Mouse (Mus musculus) lung, postnatal 4 days (tissue): Measurements from ENCODE around the gene Gfm1.

ENCODE experiments used
- DNase-seq, 2 experiments: peaks; one replicate each; pipeline ENCODE4 v3.0.0; 2021

The Gfm1 gene

DNA sequence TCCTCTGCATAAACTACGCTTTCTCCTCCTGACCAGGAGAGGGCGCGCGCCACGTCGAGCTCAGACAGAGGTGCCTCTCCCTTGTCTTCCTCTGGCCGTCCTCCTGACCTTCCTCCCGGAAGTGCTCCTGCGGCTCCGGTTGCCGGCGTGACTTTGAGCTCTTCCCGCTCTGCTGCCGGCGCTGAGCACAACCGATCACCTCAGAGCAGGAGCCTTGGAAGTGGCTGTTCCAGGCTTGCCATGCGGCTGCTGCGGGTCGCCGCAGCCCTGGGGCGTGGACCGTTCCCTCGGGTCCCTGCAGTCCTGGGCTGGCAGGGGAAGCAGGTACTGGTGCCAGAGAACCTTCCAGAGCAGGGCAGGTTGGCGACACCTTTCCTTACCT is at the start of gene Gfm1:
Gene Gfm1 (plus strand): TSS at position 98 of the 382 bp plus-strand sequence.
- DNase-seq = peak; percentile 90 to 91

DNA sequence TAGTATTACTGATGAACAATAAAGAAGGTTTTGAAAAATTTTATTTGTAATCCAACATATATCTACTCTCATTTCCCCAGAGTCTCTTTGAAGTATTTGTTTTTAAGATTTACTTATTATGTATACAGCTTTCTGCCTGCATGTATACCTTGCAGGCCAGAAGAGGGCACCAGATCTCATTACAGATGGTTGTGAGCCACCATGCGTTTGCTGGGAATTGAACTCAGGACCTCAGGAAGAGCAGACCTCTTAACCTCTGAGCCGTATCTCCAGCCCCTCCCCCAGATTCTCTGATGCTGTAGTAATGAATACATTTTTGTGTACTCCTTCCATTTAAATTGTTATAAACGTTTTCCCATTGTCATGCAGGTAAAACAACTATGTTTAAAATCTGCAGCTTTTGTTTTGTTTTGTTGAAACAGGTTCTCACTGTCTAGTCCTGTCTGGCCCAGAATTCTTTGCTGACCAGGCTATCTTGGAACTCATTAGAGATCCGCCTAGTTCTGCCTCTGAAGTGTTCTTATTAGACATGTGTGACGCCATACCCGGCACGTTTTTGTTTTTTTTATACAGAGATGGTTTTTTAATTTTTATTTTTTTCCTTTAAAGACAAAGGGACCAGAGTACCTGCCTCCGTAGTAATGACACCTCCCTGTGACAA is 428 bp upstream of the Gfm1 start:
- DNase-seq = no peak

DNA sequence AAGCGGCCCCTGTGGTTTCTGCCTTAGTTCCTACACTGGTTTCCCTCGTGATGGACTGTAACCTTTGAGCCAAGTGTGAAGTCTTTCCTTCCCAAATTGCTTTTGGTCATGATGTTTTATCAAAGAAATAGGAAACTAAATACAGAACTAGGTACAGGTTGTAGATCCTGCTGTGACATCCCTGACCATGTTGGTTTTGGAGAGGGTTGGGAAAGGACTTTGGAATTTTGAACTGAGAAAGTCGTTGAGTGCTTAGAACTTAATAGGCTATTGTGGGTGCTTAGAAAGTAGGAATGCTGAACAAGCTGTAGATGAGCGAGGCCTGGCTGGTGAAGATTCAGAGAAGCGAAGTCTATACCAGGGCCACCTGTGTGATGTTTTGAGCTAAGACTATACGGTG is 4.1 kb downstream of the Gfm1 start:
- no peak for DNase-seq

DNA sequence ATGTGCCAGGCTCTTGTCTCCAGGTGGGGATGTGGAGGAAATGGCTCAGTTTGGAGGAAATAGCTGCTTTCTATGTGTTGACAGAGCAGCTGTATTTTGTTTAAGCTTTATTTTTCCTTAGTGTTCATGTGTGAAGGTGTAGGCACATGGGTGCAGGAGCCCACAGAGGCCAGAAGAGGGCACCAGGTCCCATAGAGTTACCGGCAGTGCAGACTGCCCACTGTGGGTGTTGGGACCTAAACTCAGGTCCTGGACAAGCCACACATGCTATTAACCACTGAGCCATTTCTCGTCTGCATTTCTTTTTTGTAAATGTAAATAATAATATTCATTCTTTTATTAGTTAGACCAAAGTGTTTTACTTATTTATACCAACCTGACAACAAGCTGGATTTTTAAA is 17.2 kb downstream of the Gfm1 start:
- DNase-seq = peak in 1 of 2 experiments; percentile 19

DNA sequence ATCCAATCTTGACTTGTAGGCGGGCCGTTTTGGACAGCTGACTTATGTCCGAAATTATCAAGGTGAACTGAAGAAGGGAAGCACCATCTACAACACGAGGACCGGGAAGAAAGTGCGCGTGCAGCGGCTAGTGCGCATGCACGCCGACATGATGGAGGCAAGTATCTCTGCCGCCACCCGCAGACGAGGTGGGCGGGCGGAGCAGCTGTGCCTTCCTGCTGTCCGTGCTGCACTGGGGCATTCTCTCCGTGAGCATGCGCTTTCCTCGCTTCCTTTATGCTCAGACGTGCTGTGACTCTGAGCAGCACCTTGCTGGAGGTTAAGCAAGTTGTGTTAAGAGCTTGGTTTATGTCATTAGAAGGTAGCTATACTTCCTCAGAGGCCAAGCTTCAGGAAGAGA is 19.8 kb downstream of the Gfm1 start:
- peak; percentile 24 to 60 for DNase-seq

DNA sequence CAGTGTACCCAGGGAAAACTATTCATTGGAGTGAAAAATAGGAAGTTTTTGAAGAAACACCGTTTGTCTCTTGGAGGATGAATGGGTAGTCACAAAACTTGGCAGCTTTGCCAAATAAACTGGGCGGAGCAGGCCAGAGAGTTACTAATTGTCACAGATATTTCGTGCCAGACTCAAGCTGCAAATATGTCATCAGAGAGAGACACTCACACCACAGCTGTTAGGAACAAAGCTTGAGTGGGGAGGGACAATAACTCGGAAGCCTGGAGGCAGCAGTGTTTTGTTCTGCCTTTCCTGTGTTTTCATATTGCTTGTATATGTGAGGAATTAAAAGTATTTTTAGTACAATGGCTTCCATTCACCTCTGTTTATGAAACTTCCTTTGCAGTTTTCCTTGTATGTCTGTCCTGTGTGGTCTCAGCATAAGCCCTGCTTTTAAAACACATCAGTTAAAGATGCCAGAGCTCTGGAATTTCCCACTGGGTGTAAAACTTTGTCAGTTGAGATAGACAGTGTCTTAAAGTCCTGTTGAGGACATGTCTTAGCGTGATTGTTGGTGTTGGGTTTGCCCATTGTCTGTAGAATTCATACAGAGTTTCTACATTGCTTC is 20.8 kb downstream of the Gfm1 start:
- peak; percentile 49 to 56 for DNase-seq

DNA sequence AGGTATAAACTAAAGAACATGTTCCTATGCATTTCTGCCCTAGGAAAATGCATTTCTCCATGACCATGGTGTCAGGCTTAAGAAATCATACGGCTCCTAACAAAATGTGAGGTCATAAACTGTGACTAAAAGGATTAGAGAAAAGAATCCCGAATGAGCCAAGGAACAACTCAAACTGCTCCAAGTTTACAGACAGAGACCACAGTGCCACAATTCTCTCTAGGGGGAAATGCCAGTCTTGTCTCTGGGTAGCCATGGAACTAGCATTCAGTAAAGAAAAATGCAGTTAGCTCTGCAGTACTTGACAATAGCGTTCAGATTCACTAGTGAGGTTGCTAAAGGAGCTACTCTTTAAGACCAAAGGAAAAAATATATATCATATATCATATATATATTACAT is 30.0 kb downstream of the Gfm1 start:
- no peak for DNase-seq

DNA sequence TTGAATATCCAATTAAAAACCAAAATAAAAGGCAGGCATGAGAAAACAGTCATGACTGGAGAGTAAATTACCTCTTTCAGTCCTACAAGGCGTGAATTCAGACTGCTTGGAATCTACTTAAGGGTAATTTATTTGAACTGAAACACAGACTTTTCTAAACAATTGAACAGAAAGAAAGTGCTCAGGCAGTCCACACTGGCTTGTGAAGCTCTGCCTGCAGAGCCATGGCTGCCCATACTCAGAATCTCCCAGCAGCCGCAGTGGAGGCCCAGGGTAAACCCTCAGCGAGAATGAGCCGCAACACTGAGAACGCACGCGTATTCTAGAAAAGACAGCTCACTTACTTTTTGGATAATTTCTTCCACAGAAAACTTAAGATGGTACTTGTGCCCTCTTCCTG is 32.1 kb downstream of the Gfm1 start:
- no peak for DNase-seq

DNA sequence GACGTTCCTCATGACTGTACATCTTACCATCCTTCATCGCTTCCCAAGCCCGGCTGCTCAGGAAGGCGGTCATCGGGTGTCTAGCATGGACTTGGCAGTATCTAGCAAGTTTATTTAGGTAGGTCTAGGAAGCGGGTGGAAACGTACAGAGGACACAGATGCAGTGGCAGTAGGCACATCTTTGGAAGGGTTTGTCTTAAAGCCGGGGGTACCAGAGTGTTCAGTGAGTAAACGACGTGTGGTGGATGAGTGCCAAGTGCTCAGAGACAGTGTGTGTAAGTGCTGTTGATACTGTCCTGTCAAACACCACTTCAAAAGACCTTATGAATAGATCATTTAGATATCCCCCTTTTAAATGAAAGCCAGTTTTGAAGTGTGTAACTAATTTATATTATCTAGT is 32.7 kb downstream of the Gfm1 start:
- DNase-seq = peak; percentile 8 to 29

DNA sequence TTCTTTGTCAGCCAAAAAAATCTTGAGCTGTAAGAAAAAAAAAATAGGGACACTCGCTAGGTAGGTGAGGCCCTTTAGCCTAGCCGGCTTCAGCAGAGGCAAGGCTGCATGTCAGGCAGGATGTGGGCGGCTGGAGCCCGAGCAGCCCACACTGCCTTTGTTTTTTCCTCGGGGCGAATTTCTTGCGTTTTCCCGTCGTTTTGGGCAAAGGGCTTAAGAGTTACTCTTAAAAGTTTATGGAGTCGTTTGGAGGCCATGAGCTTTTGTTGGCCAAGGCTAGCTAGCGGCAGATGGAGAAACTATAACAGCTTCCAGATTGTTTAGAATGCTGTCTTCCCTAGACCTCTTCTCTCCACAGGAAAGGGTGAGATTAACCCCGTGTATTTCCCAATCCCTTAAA is 33.1 kb downstream of the Gfm1 start:
- no peak for DNase-seq

DNA sequence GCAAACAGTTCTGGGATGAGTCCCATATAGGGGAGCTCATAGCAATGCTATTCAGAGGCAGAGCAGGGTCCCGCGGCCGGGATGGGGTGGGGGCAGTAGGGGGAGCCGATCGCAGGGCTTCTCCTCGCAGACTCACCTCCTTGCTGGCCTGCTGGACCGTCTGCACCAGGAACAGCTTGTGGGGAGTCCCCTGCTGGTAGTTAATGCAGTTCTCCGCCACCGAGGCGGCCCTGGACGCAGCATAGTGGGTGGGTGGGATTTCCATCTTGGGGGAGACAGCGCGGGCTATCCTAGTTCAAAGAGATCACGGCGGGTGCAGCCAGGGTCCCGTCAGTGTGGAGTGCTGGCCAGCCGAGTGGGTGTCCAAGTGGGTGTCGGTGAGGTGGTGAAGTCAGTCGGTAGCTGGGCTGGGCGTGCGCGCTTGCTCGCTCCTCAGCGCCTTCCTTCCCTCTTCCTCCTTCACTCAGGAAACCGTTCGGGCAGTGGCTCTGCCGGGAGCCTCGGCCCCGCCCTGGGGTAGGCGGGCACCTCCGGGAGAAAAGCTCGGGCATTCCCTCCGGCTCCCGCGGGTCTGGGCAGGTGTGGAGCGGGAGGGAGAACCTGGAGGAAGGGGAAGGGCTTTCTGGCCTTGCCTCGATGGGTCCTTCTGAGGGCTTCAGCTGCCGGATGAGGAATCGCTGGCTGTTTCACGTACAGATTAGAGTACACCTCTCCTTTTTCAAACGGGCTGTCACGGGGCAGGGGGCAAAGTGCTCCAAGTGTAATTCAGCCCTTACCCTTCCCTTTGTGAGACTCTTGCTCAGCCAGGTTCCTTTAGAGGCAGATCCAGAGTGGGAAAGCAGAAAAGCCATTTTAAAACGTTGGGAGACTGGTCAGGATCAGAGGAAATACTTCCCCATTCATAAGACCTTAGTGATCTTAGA is 33.8 kb downstream of the Gfm1 start, which contains the start of gene Lxn:
Gene Lxn (minus strand): TSS at position 477 of the 923 bp plus-strand sequence.
- DNase-seq = peak; percentile 80 to 87

DNA sequence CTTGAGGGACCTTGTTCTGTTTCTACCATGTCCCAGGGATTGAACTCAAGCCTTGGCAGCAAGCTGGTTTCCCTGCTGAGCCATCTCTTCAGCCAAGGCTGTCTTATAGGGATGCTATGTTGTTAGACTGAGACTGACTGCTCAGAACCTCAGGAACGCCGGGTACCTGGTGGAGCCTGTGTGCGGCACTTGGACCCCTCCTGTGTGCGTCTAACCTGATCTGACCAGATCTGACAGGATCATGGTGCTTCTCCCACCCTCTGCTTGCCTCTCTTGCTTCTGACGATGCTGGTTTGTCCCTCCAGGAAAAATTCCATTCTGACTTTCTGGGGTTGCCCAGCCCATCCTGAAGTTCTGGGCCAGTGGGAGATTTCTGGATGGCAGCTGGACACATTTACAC is 36.7 kb downstream of the Gfm1 start:
- DNase-seq = no peak

DNA sequence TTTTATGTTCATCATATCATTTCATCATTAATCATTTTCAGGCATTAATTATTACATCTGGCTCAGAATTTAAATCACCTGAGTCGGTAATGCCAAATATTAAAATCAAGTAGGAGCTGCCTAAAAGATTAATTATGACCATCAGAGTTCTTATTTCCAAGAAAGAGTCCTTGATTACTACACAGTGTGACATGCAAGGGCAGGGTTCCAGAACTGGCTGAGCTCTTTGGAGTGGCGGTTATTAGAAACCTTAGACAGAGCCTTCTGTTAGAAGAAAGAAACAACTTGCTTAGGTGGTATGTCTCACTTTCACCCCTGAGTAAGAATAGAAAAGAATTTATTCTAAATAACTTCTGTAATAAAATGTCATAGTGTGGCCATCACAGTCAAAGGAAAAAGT is 37.4 kb downstream of the Gfm1 start:
- no peak for DNase-seq

DNA sequence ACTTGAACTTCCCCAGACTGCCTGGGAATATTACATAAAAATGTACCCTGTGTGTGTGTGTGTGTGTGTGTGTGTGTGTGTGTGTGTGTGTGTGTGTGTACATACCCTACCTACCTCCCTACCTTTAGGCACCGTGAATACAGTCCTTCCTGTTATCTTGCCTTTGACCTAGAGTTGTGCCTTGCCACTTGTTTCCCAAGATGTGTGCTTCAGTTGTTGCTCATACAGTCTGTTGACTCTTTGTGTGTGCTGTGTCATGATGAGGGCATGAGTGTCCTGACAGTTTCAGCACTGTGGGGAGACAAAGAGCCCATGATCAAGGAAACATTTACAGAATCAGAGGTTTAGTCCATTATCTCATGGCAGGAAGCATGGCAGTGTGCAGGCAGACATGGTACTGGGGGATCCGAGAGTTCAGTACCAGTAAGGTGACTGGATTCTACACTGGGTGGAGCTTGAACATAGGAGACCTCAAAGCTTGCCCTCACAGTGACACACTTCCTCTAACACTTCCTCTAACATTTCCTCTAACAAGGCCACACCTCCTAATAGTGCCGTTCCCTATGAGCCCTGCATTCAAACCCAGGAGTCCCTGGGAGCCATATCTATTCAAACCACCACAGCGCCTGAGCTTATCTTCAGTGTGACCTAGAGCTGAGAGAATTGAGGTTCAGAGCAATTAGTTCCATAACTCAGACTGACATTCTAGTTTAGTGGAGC is 41.7 kb downstream of the Gfm1 start:
- no peak for DNase-seq

DNA sequence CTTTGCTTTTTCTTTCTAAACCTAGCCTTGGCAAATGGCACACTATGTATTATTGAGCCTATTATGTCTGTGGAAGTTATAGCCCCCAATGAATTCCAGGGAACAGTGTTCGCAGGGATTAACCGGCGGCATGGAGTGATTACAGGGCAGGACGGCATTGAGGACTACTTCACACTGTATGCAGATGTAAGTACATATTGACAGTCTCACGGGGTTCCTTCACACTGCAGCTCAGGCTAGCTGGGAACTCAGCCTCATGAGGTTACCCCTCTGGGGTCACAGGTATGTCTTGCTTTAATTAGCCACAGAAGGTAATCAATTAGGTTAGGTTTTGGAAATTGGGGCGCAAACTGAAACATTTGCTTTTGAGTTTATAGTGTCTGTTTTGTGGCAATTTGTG is 43.5 kb downstream of the Gfm1 start:
- no peak for DNase-seq

DNA sequence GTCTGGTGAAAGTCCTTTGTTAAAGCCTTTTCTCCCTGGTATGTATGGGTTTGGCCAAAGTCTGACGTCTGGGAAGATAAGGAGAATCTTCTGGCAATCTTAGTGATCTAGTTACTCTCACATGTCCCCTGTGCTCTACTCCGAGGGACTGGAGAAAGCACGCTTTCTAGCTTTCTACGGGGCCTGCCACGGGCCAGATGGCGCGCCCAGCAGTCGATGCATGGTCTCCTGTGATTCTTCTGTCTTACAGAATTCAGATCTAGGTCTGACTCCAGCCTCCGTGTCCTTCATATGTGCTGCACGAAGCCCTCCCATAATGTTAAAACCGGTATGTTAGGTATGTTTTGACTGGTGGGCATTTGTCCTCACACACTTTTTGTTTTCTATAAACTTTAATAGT is 49.9 kb downstream of the Gfm1 start:
- no peak for DNase-seq

DNA sequence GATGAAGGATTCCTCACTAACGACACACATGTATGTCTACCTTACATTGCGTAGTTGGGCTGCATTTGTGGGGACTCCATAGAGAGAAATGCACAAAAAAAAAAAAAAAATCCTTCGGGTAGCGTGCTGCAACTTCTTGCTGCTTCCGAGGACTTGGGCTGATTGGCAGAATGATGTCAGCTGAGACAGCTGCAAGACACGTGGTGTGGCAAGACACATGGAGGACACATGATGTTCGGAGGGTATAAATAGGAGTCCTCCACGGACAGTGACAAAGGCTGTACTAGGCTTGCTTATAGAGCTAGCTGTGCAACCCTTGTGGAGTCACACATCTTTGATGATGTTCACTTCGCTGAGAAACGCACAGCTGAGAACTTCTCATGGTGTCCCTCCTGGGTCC is 52.5 kb downstream of the Gfm1 start:
- DNase-seq = no peak

DNA sequence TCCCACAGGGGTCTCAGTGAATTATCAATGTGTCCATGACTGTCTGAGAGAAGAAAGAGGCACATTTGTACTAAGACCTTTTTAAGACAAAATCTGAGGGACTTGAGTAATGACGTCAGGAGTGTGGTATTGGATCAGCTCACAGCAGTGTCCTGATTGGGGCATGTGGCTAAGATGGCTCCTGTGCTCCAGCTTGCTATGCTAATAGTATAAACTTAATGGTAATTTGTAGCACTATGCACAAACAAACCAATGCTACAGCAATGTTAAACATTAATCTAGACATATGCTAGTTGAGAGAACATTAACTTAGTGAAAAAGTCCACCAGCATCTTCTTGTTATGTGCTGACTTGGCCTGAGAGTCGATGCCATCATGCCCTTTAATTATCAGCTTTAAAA is 55.3 kb downstream of the Gfm1 start:
- DNase-seq = no peak

DNA sequence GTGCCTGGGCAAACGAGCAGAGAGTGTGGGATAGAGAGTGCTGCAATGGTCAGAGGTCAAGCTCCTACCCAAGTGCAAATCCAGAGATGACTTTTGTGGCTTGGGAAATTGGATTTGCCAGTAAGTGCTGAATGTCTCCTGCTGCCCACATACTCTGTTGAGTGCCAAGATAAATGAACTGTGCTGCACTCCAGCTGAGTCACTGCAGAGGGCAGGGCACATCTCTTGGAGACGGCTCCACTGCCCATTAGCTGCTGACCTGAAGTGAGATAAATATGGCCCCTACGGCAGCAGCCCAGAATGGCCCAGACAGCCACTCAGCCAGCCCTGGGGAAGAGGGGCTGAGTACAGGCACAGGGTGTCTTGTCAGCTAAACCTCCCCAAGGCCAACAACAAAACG is 60.3 kb downstream of the Gfm1 start:
- DNase-seq = no peak

DNA sequence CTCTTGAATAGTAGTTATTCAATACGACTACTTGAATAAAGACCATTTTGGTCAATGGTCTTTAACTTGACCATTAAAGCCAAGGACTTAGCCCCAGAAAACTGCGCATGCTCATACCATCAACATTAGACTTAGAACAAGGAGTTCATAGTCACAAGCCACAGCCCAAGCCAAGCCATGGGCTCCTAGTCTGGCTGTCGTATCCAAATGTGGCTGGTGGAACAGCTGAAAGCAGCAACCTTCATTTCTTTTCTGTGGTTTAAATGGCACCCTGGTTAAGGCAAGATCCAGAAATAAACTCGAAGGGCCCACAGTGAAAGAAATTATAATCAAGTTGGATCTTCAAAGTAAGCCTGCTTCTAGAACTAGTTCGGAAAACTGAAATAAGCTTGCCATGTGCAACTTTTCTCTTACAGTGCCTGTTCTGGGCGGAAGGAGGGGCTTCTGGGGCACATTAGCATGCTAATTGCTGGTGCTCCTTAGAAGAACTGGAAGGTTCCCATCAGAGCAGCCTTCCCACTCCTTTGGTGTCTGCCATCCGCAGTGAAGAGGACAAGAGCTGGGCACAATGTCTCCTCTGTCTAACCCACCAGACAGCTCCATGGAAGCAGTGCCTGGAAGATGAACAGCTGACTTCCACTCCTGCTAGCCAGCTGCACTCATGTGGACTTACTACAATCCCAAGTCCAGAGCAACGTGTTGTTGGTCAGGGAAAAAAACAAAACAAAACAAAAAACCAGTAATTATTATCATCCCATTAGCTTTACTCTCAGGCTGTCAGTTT is 62.4 kb downstream of the Gfm1 start:
- no peak for DNase-seq

DNA sequence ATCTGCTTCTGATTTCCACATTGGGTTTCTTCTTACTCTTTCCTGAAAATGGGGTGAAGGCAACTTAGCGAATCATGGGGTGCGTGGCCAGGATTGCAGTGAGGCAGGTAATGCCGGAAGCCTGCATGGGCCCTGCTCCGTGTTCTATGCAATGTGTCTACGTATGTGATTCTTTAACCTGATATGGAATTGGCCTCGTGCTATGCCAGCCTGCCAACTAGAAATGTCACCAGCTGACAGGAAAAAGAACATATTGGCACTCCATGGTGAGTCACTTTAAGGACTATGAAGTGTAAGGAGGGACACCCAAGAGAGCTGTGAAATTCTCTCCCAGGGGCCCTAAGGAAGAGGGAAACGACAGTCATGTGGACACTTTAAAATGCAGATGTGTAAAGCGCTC is 63.2 kb downstream of the Gfm1 start:
- no peak for DNase-seq

DNA sequence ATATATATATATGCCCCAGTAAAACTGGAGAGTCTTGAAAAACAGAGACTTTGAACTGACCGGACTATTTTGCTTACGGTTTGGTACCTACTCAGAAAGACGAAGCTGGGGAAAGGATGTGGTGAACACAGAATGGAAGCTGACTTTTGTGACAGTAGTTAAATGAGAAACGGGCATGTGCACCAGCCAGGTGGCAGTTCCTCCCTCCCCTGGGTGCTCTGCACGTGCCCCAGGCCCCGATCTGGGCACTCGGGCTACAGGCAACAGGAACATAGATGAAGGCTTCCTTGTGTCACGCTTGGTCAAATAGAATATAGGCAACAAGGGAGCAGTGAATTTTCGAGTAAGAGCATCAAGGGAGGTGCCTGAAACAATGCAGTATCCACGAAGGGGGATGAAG is 66.4 kb downstream of the Gfm1 start:
- DNase-seq = no peak
